ENCODE assay signal across 9 mouse cellular contexts in the genomic region with DNA sequence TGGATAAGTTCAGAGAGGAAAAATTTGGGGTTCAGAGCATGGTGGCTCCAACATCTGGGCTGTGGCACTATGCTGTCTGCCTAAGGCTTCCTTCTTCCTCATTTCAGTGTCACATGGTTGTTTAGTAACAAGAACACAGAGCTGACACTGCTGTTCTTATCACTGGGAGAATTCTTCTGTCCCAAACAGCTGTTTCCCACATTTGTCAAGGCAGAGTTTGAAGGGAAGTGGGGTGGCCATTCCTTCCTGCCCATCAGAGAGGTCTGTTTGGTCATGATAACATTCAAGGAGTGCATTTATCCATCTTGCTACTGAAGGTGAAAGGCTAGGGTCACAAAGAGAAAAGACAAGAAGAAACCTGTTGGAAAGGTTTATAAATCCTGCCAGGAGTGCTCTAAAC.
A peak's percentile ranks its signal among the peaks of the same experiment; 100 is the strongest.
DNase-seq lines count a peak whose midpoint lies in the region; ATAC-seq lines count a peak whose summit lies in the region.
"Had no signal": no experiment of that assay in that cellular context is flagged by ENCODE, and none has a peak within 500 bp of the region (broad histone marks: within the 10 kb centered on the region; RNA-seq: fewer than 3 reads in every experiment).

No protein-coding gene starts in this region.

- H3K9me3 ChIP-seq in intestine, embryonic 15.5 days, result no peaks in the 10 kb centered on the region
- H3K9me3 ChIP-seq in lung, embryonic 16.5 days (ENCODE audit: control insufficient read depth, low read length), result no peaks in the 10 kb centered on the region
- H3K9me3 ChIP-seq: embryonic facial prominence, embryonic 15.5 days; hindbrain, embryonic 15.5 days had no signal

- peak; percentile 34; the same call in 1 of the 2 replicates for ATAC-seq in intestine, embryonic 15.5 days
- ATAC-seq in lung, embryonic 16.5 days (ENCODE audit: low read depth), result peak; percentile 70

- no peak overlapping the region for H3K4me3 ChIP-seq in intestine, embryonic 15.5 days (replicated peaks)
- H3K4me3 ChIP-seq in lung, embryonic 16.5 days (ENCODE audit: low read length), result no peak overlapping the region
- H3K4me3 ChIP-seq: embryonic facial prominence, embryonic 15.5 days; hindbrain, embryonic 15.5 days had no signal

- no peaks in the 10 kb centered on the region for H3K27me3 ChIP-seq in intestine, embryonic 15.5 days (replicated peaks)
- no peaks in the 10 kb centered on the region for H3K27me3 ChIP-seq in lung, embryonic 16.5 days (ENCODE audit: control insufficient read depth, insufficient read depth, low read depth, low read length)
- H3K27me3 ChIP-seq: embryonic facial prominence, embryonic 15.5 days; hindbrain, embryonic 15.5 days had no signal

- H3K4me1 ChIP-seq in intestine, embryonic 15.5 days (replicated peaks), result peaks cover 7% of the 10 kb centered on the region; the same call in 1 of the 2 replicates
- H3K4me1 ChIP-seq in lung, embryonic 16.5 days (replicated peaks; ENCODE audit: control insufficient read depth, insufficient read depth, low read length), result peaks cover 20% of the 10 kb centered on the region
- H3K4me1 ChIP-seq: embryonic facial prominence, embryonic 15.5 days; hindbrain, embryonic 15.5 days had no signal

- H3K36me3 ChIP-seq in intestine, embryonic 15.5 days, result no peaks in the 10 kb centered on the region
- H3K36me3 ChIP-seq in lung, embryonic 16.5 days (ENCODE audit: control insufficient read depth, insufficient read depth, low read length), result no peaks in the 10 kb centered on the region
- H3K36me3 ChIP-seq: embryonic facial prominence, embryonic 15.5 days; hindbrain, embryonic 15.5 days had no signal

- no peak overlapping the region for H3K4me2 ChIP-seq in intestine, embryonic 15.5 days (replicated peaks)
- no peak overlapping the region for H3K4me2 ChIP-seq in lung, embryonic 16.5 days (ENCODE audit: low read depth, low read length)
- H3K4me2 ChIP-seq: embryonic facial prominence, embryonic 15.5 days; hindbrain, embryonic 15.5 days had no signal

- H3K9ac ChIP-seq in intestine, embryonic 15.5 days, result no peak overlapping the region
- H3K9ac ChIP-seq in lung, embryonic 16.5 days (ENCODE audit: low read length), result no peak overlapping the region
- H3K9ac ChIP-seq: embryonic facial prominence, embryonic 15.5 days; hindbrain, embryonic 15.5 days had no signal

- peak; percentile 10 for DNase-seq in adrenal gland, postnatal 10 days
- DNase-seq in embryo, embryonic 10.5 days (ENCODE audit: low spot score), result peak; percentile 46
- DNase-seq in right cerebral cortex, postnatal 14 days, result no peak
- DNase-seq in cerebellum, postnatal 10 days, result no peak
- no peak for DNase-seq in natural killer cell, adult 2 months (ENCODE audit: low spot score in 2 of 2)

- H3K27ac ChIP-seq in intestine, embryonic 15.5 days, result peak overlapping the region; percentile 25
- peak overlapping the region; percentile 92 for H3K27ac ChIP-seq in lung, embryonic 16.5 days (ENCODE audit: low read length)
- H3K27ac ChIP-seq: embryonic facial prominence, embryonic 15.5 days; hindbrain, embryonic 15.5 days had no signal

Comparison
In these comparisons a context has a peak if more than half of its experiments do, and no peak if none do; other contexts are left out.
1. DNase-seq: peak in adrenal gland, postnatal 10 days (single experiment) and embryo, embryonic 10.5 days (single experiment); none in right cerebral cortex, postnatal 14 days (single experiment), cerebellum, postnatal 10 days (0 of 2) and natural killer cell, adult 2 months (0 of 2).